Mouse (Mus musculus) forebrain, embryonic 13.5 days (tissue): ENCODE data around the gene Eva1c. TPM values are rescaled to one million over a fixed set of nuclear protein-coding genes. Genes with fewer than 3 reads are reported as not detected.

Experiments
- ATAC-seq: fragments of 200-750 bp; cut with Nextera tagmentation; 2 replicates; pipeline ENCODE4 v1.8.0; 2017
- H3K27ac ChIP-seq: fragments of 300-500 bp; sonication (generic); 2 replicates; pipeline ENCODE4 v1.5.1; 2015; ENCODE audit warnings: inconsistent platforms, mild to moderate bottlenecking, moderate library complexity
- H3K27me3 ChIP-seq: fragments of 300-500 bp; sonication (generic); 2 replicates; pipeline ENCODE4 v1.6.1; 2015; ENCODE audit warnings: mild to moderate bottlenecking, inconsistent platforms
- H3K36me3 ChIP-seq: fragments of 300-500 bp; sonication (generic); 2 replicates; pipeline ENCODE4 v1.6.1; 2015; ENCODE audit warnings: mild to moderate bottlenecking, inconsistent platforms; ENCODE audit not compliant: poor library complexity, severe bottlenecking
- H3K4me1 ChIP-seq: fragments of 300-500 bp; sonication (generic); 2 replicates; pipeline ENCODE4 v1.6.1; 2015; ENCODE audit warnings: inconsistent platforms
- H3K4me2 ChIP-seq: fragments of 300-500 bp; sonication (generic); 2 replicates; pipeline ENCODE4 v1.6.1; 2015; ENCODE audit warnings: inconsistent platforms, mild to moderate bottlenecking, moderate library complexity
- H3K4me3 ChIP-seq: fragments of 300-500 bp; sonication (generic); 2 replicates; pipeline ENCODE4 v1.5.1; 2015; ENCODE audit warnings: mild to moderate bottlenecking, inconsistent platforms
- H3K9ac ChIP-seq: fragments of 300-500 bp; sonication (generic); 2 replicates; pipeline ENCODE4 v1.6.1; 2015; ENCODE audit warnings: mild to moderate bottlenecking, inconsistent platforms
- H3K9me3 ChIP-seq: fragments of 300-500 bp; sonication (generic); replicated peaks from 2 replicates; pipeline ENCODE4 v1.6.1; 2016; ENCODE audit warnings: inconsistent platforms
- WGBS: fragments of 180-500 bp; shearing (Covaris S2); methylation state at CpG from one replicate; pipeline ENCODE4 v1.1.7; 2015; 5-methylcytosine and 5-hydroxymethylcytosine counted together
- polyA plus RNA-seq: library from polyadenylated mRNA; unstranded; fragments of >200 nt; fragmentation: Nextera tagmentation; extraction: Ambion mirVana; gene quantifications from 2 replicates; pipeline ENCODE4 v1.2.1, GENCODE M21; 2015

Gene Eva1c
- polyA plus RNA-seq, 1 experiment from 2014 or later = 5.2 TPM

GRCm38 (mm10) chr16:90849262-90849661 lies 22.7 kb downstream of the Eva1c start:
- H3K9me3 ChIP-seq = no peaks in the 10 kb centered on the region
- H3K27me3 ChIP-seq = no peaks in the 10 kb centered on the region
- H3K4me3 ChIP-seq = no peak overlapping the region
- ATAC-seq = no peak
- no peak overlapping the region for H3K4me2 ChIP-seq
- peaks cover 51% of the 10 kb centered on the region for H3K4me1 ChIP-seq
- WGBS = 52% methylated on average over 12 of the region's 12 CpGs
- H3K27ac ChIP-seq = no peak overlapping the region
- no peaks in the 10 kb centered on the region for H3K36me3 ChIP-seq
- H3K9ac ChIP-seq = no peak overlapping the region

GRCm38 (mm10) chr16:90850881-90851280 lies 24.4 kb downstream of the Eva1c start:
- H3K27ac ChIP-seq = no peak overlapping the region
- WGBS = 25% methylated on average over 7 of the region's 7 CpGs
- no peaks in the 10 kb centered on the region for H3K36me3 ChIP-seq
- ATAC-seq = peak; percentile 74
- peak overlapping the region; percentile 6; the same call in 1 of the 2 replicates for H3K4me2 ChIP-seq
- no peak overlapping the region for H3K4me3 ChIP-seq
- H3K9ac ChIP-seq = no peak overlapping the region
- H3K27me3 ChIP-seq = no peaks in the 10 kb centered on the region
- no peaks in the 10 kb centered on the region for H3K9me3 ChIP-seq
- peaks cover 35% of the 10 kb centered on the region for H3K4me1 ChIP-seq

GRCm38 (mm10) chr16:90851621-90852334 lies 25.3 kb downstream of the Eva1c start:
- Histone ChIP-seq H3K27ac (no peak overlapping the region), H3K27me3 (no peaks in the 10 kb centered on the region), H3K4me2 (no peak overlapping the region), H3K36me3 (no peaks in the 10 kb centered on the region), H3K4me1 (peaks cover 27% of the 10 kb centered on the region), H3K9ac (no peak overlapping the region), H3K9me3 (no peaks in the 10 kb centered on the region), H3K4me3 (no peak overlapping the region)
- no peak for ATAC-seq
- 58% methylated on average over 11 of the region's 11 CpGs for WGBS

GRCm38 (mm10) chr16:90856552-90857200 lies 30.2 kb downstream of the Eva1c start:
- no peaks in the 10 kb centered on the region for H3K36me3 ChIP-seq
- H3K4me3 ChIP-seq = no peak overlapping the region
- no peaks in the 10 kb centered on the region for H3K9me3 ChIP-seq
- ATAC-seq = no peak
- H3K4me1 ChIP-seq = peaks cover 6% of the 10 kb centered on the region; the same call in 1 of the 2 replicates
- H3K27me3 ChIP-seq = no peaks in the 10 kb centered on the region
- no peak overlapping the region for H3K9ac ChIP-seq
- no peak overlapping the region for H3K27ac ChIP-seq
- H3K4me2 ChIP-seq = no peak overlapping the region
- WGBS = 91% methylated on average over 6 of the region's 6 CpGs

- WGBS = 90% methylated on average over 4 of the region's 4 CpGs
- no peak for ATAC-seq
These were observed 31.7 kb downstream of the Eva1c start for GRCm38 (mm10) chr16:90858206-90858605.

GRCm38 (mm10) chr16:90863036-90863435 lies 36.5 kb downstream of the Eva1c start:
- Histone ChIP-seq H3K36me3 (no peaks in the 10 kb centered on the region), H3K4me3 (no peak overlapping the region), H3K9me3 (no peaks in the 10 kb centered on the region), H3K27ac (no peak overlapping the region), H3K9ac (no peak overlapping the region), H3K4me2 (no peak overlapping the region), H3K27me3 (no peaks in the 10 kb centered on the region), H3K4me1 (peaks cover 24% of the 10 kb centered on the region)
- ATAC-seq = no peak
- WGBS = 86% methylated on average over 3 of the region's 3 CpGs

More at GRCm38 (mm10) chr16:90858206-90858605, 31.7 kb downstream of the Eva1c start:
- no peak overlapping the region for H3K4me3 ChIP-seq
- H3K36me3 ChIP-seq = no peaks in the 10 kb centered on the region
- no peak overlapping the region for H3K9ac ChIP-seq
- H3K27me3 ChIP-seq = no peaks in the 10 kb centered on the region
- no peak overlapping the region for H3K4me2 ChIP-seq
- H3K27ac ChIP-seq = no peak overlapping the region
- no peaks in the 10 kb centered on the region for H3K9me3 ChIP-seq
- H3K4me1 ChIP-seq = no peaks in the 10 kb centered on the region

GRCm38 (mm10) chr16:90863468-90864046 lies 37.0 kb downstream of the Eva1c start:
- H3K9ac ChIP-seq = no peak overlapping the region
- no peak overlapping the region for H3K27ac ChIP-seq
- no peaks in the 10 kb centered on the region for H3K9me3 ChIP-seq
- H3K4me1 ChIP-seq = peaks cover 24% of the 10 kb centered on the region
- no peak for ATAC-seq
- H3K4me3 ChIP-seq = no peak overlapping the region
- WGBS = 83% methylated on average over 10 of the region's 10 CpGs
- no peaks in the 10 kb centered on the region for H3K27me3 ChIP-seq
- no peaks in the 10 kb centered on the region for H3K36me3 ChIP-seq
- no peak overlapping the region for H3K4me2 ChIP-seq

GRCm38 (mm10) chr16:90864693-90865092 lies 38.2 kb downstream of the Eva1c start:
- no peak overlapping the region for H3K4me2 ChIP-seq
- H3K4me3 ChIP-seq = no peak overlapping the region
- H3K36me3 ChIP-seq = no peaks in the 10 kb centered on the region
- peaks cover 24% of the 10 kb centered on the region for H3K4me1 ChIP-seq
- H3K9me3 ChIP-seq = no peaks in the 10 kb centered on the region
- H3K27me3 ChIP-seq = no peaks in the 10 kb centered on the region
- WGBS = 68% methylated on average over 7 of the region's 7 CpGs
- H3K9ac ChIP-seq = 0 out of 2 replicates have a peak overlapping the region, but pooled peaks have one; percentile 12
- no peak for ATAC-seq
- no peak overlapping the region for H3K27ac ChIP-seq

GRCm38 (mm10) chr16:90865652-90866051 lies 39.1 kb downstream of the Eva1c start:
- peaks cover 24% of the 10 kb centered on the region for H3K4me1 ChIP-seq
- no peak overlapping the region for H3K9ac ChIP-seq
- no peak overlapping the region for H3K4me3 ChIP-seq
- H3K27me3 ChIP-seq = no peaks in the 10 kb centered on the region
- no peaks in the 10 kb centered on the region for H3K36me3 ChIP-seq
- WGBS = 63% methylated on average over 9 of the region's 9 CpGs
- H3K27ac ChIP-seq = peak overlapping the region; percentile 51; the same call in 1 of the 2 replicates
- no peaks in the 10 kb centered on the region for H3K9me3 ChIP-seq
- no peak overlapping the region for H3K4me2 ChIP-seq
- 0 out of 2 replicates have a peak, but pooled peaks have one; percentile 33 for ATAC-seq

GRCm38 (mm10) chr16:90868129-90868528 lies 41.6 kb downstream of the Eva1c start:
- Histone ChIP-seq H3K4me3 (no peak overlapping the region), H3K9me3 (no peaks in the 10 kb centered on the region), H3K27me3 (no peaks in the 10 kb centered on the region), H3K36me3 (no peaks in the 10 kb centered on the region), H3K9ac (no peak overlapping the region), H3K4me2 (no peak overlapping the region), H3K27ac (no peak overlapping the region), H3K4me1 (peaks cover 24% of the 10 kb centered on the region)
- 22% methylated on average over 7 of the region's 7 CpGs for WGBS
- ATAC-seq = no peak

GRCm38 (mm10) chr16:90869361-90869760 lies 42.8 kb downstream of the Eva1c start:
- no peaks in the 10 kb centered on the region for H3K9me3 ChIP-seq
- no peak overlapping the region for H3K4me3 ChIP-seq
- H3K27ac ChIP-seq = no peak overlapping the region
- no peaks in the 10 kb centered on the region for H3K27me3 ChIP-seq
- 86% methylated on average over 4 of the region's 4 CpGs for WGBS
- H3K4me1 ChIP-seq = peaks cover 16% of the 10 kb centered on the region
- no peaks in the 10 kb centered on the region for H3K36me3 ChIP-seq
- no peak overlapping the region for H3K4me2 ChIP-seq
- no peak for ATAC-seq
- H3K9ac ChIP-seq = no peak overlapping the region

GRCm38 (mm10) chr16:90872936-90873335 lies 46.4 kb downstream of the Eva1c start:
- no peak overlapping the region for H3K27ac ChIP-seq
- H3K9ac ChIP-seq = no peak overlapping the region
- no peaks in the 10 kb centered on the region for H3K36me3 ChIP-seq
- H3K4me3 ChIP-seq = no peak overlapping the region
- 79% methylated on average over 8 of the region's 8 CpGs for WGBS
- H3K4me1 ChIP-seq = no peaks in the 10 kb centered on the region
- no peak for ATAC-seq
- H3K4me2 ChIP-seq = no peak overlapping the region
- no peaks in the 10 kb centered on the region for H3K27me3 ChIP-seq
- H3K9me3 ChIP-seq = no peaks in the 10 kb centered on the region
